20 mouse cellular contexts compared by ENCODE assay signal in the genomic region with DNA sequence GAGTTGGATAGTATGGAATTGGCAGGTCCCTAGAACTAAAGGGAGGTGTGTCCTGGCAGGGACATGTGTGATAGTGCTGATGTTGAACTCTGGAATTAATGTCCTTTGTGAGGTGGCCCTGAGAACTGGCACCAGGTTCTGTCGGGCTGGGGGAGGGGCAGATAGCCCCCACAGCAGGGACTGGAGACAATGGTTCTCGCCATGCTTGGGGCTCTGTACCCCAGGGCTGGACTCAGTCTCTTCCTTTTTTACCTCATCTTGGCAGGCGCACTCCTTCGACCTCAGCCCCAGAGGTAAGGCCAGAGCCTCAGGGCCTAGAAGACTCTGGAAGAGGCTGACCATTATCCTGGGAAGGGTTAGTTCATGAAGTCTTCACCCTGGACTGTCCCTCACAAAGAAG. TPM values are rescaled to one million over a fixed set of nuclear protein-coding genes. Genes with fewer than 3 reads are reported as not detected.
"Had no signal": no experiment of that assay in that cellular context is flagged by ENCODE, and none has a peak within 500 bp of the region (broad histone marks: within the 10 kb centered on the region; RNA-seq: fewer than 3 reads in every experiment).

No protein-coding gene starts in this region.

- DNase-seq: lung, adult 18-20 months; lung, embryonic 14.5 days; lung, postnatal 10 days; lung, postnatal 4 days; midbrain, embryonic 14.5 days; retina, postnatal 1 day; right cerebral cortex, adult 18-20 months; right cerebral cortex, postnatal 25 days; right cerebral cortex, postnatal 4 days; spleen, adult 18-20 months; thymus, adult 18-20 months; thymus, postnatal 14 days; thymus, postnatal 36 days had no signal

- H3K27me3 ChIP-seq: midbrain, embryonic 12.5 days; neural tube, embryonic 13.5 days; neural tube, embryonic 15.5 days had no signal

- H3K27ac ChIP-seq: midbrain, embryonic 10.5 days; midbrain, embryonic 12.5 days; neural tube, embryonic 13.5 days had no signal

- H3K4me3 ChIP-seq: midbrain, embryonic 10.5 days; midbrain, embryonic 12.5 days; myocyte; neural tube, embryonic 13.5 days; neural tube, embryonic 15.5 days had no signal

RNA-seq across cellular contexts. Expression of gene Large2, which starts 8.1 kb away (rescaled TPM):
- total RNA-seq: megakaryocyte, adult 5-6 weeks; megakaryocyte-erythroid progenitor cell, adult 5-6 weeks had no signal

RNA-seq across cellular contexts. Expression of gene Mapk8ip1, which starts 18.3 kb away (rescaled TPM):
- total RNA-seq: megakaryocyte-erythroid progenitor cell, adult 5-6 weeks had no signal
